Mouse (Mus musculus) 3134 (cell line): Measurements from ENCODE around the gene Adamts4.
A peak's percentile ranks its signal among the peaks of the same experiment; 100 is the strongest.

Source experiments
- DNase-seq: peaks from one replicate; pipeline ENCODE4 v3.0.0-alpha.2; 2011; ENCODE audit warnings: low spot score; ENCODE audit not compliant: insufficient read length; ENCODE audit errors: extremely low read depth

Adamts4 gene

DNA sequence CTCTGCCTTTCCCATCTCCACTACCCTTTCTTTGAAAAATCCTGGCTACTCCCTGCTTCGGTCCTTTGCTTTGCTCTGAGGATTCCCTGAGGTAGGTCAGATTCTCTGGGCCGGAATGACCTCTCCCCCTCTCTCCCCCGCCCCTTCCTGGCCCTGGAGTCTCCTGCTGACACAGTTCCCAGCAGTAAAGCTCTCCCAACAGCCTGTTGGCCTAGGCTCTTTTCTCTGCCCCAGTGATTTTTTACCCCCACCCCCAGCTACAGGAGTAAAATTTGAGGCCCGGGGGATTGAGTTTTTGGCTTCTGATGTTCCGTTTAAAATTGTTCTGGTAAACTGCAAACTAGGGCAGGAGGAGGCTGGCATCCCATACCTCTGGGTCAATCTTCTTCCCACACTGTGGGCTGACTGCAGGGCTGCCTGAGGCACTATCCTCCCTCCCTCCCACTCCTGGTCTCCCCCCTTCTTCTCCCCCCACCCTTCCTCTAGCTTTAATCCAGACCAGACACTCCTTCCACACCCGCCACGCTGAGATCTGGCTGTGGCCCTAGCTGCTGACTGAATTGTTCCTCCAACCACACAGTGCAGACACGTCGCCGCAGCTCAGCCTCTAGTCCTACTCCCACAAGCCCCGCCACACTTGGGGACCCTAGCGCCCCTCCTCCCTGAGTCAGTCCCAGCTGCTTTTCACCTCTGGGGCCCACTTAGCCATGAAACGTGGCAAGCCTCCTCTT lies 1.5 kb downstream of the Adamts4 start:
- no peak for DNase-seq

DNA sequence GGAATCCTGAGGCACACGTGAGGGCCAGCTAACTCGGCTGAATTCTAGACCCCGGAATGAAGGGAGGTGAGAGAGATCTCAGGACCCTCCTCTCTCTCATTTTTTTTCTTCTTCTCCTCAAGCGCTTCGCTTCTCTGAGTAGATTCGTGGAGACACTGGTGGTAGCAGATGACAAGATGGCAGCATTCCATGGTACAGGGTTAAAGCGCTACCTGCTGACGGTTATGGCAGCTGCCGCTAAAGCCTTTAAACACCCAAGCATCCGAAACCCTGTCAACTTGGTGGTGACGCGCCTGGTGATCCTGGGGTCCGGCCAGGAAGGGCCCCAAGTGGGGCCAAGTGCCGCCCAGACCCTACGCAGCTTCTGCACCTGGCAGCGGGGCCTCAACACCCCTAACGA lies 2.2 kb downstream of the Adamts4 start:
- DNase-seq = no peak

DNA sequence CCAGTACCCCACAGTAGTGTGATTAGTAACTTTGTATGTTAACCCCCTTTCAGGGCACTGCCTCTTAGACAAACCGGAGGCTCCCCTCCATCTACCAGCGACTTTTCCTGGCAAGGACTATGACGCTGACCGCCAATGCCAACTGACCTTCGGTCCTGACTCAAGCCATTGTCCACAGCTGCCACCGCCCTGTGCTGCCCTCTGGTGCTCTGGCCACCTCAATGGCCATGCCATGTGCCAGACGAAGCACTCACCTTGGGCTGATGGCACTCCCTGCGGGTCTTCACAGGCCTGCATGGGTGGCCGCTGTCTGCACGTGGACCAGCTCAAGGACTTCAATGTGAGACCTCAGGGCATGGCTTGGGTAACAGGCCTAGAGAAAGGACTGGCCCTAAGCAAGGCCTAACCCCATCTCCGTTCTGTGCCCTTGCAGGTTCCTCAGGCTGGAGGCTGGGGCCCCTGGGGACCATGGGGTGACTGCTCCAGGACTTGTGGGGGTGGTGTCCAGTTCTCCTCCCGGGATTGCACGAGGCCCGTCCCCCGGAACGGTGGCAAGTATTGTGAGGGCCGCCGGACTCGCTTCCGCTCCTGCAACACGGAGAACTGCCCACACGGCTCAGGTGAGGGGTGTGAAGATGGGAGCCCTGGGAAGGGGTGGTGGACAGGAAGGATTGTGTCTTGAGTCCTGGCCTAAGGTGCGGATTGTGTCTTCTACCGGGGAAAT lies 6.0 kb downstream of the Adamts4 start:
- no peak for DNase-seq

DNA sequence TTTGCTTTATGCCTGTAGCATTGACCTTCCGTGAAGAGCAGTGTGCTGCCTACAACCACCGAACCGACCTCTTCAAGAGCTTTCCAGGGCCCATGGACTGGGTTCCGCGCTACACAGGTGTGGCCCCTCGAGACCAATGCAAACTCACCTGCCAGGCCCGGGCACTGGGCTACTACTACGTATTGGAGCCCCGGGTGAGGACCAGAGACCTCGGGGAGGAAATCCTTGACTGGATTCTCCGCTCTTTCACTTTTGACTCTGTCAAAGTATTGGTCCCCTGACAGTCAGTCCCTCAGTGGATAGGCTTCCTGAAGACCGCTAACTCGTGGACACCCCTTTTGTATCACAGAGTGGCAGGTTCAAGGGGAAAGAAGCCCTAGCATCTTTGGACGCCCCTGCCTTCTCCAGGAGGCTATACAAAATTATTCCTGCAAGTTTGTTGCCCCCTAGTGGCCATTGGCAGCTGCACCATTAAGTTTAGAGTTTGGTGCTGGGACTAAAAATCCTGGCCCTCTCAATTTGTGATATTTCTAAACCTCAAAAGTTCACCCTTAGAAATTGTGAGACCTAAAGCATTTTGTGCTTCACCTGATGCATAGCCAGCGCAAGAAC lies 6.8 kb downstream of the Adamts4 start:
- peak; percentile 31 for DNase-seq

DNA sequence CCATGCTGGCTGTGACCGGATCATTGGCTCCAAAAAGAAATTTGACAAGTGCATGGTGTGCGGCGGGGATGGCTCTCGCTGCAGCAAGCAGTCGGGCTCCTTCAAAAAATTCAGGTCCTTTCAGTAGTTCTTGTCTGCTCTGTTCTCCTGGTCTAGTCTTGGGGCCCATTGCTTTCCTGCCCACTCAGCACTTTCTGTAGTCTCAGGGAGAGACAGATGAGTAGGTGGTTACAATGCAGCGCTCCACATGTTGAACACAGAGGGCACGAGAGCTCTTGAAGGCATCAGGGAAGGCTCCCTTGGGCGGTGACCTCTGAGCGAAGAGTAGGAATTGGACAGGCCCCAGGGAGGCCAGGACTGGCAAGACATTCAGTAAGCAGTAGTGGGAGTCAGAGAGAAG lies 7.6 kb downstream of the Adamts4 start:
- DNase-seq = no peak

DNA sequence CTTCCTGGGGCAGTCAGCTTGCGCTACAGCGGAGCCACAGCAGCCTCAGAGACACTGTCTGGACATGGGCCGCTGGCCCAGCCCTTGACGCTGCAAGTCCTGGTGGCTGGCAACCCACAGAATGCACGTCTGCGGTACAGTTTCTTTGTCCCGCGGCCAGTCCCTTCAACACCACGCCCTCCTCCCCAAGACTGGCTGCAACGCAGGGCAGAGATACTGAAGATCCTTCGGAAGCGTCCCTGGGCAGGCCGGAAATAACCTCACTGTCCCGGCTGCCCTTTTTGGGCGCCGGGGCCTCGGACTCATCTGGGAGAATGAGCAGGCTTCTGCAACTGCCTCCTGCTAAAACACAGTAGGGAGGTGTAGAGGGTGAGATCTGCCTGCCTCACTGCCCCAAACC lies 8.7 kb downstream of the Adamts4 start:
- DNase-seq = peak; percentile 77

DNA sequence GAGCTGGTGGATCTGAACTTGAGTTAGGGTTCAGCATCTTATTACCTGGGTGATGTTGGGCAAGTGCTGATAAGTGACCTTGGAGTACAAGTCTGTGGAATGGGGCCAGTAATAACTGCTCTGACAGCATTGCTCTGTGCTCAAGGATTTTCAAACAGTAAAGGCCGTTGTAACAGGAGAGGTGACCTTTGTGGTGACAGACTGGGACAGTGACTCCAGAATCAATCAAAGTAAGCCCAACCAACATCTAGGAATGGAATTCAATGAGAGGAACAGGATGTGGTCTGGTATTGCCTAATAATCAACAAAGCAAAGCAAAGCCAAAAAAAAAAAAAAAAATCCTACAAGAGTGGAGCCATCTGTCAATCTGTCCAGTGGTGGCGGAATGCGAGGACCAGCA lies 10.1 kb downstream of the Adamts4 start:
- no peak for DNase-seq

DNA sequence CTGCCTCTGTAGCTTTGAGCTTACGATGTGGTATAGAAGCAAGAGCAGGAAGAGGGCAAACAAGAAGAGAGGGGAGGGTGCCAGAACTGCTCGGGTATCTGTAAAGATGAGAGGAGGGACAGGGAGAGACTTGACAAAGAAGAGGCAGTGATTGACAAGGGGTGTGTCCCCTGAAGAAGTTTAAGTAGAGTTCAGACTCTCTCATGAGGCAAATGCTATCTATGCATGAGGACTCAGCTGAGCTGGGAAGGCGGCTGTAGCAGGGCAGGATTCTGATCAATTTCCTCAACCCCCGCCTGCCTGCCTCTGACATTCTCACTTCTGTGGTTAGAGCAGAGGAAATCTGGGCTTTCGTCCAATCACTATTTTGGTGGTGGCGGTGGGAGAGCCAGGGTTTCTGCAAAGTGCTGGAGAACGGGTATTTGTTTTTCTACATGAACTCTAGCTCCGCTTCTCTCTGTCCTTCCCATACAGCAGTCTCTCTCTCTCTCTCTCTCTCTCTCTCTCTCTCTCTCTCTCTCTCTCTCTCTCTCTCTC lies 12.4 kb downstream of the Adamts4 start:
- peak; percentile 61 for DNase-seq

DNA sequence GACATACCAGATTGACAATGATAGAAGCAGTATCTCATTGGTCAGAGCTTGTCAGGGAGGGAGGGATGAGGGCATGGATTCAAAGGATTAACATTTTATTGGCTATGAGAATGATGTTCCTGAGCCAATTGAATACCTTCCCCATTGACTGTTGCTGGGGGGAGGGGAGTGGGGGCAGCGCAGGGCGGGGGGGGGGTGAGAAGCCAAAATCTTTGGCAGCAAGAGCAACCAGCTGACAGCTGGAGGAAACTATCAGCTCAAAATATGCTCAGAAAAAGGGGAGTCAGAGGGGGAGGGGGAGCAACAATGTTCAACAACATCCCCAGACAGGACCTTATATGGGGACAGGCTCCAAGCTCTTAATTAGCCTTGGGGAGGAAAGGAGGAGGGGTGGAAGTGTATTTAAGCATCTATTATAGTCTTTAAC lies 13.0 kb downstream of the Adamts4 start:
- peak; percentile 68 for DNase-seq

DNA sequence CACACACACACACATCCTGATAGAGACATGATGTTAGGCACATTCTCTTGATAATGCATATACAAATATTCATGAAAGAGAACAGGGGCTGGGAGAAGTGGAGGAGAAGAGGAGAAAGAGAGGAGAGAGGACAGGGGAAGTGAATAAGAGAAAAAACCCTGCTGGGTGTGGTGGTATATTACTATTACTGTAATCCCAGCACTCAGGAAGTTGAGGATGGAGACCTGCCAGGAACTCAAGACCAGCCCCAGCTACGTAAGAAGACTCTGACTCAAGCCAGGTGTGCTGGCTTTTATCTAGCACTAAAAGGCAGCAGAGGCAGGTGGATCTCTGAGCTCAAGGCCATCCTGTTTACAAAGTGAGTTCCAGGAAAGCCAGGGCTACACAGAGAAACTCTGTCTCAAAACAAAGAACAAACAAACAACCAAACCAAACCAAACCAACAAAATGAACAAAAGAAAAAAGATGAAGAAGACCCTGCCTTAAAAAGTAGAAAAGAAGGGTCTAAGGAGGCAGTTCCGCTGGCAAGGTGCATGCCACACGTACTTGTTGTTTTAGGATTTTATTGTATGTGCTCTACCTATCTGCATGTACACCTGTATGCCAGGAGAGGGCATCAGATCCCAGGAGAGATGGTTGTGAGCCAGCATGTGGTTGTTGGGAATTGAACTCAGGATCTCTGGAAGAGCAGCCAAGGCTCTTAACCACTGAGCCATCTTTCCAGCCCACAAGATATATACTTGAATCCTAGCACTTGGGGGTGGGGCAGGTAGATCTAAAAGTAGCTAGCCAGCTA lies 13.6 kb downstream of the Adamts4 start:
- no peak for DNase-seq

DNA sequence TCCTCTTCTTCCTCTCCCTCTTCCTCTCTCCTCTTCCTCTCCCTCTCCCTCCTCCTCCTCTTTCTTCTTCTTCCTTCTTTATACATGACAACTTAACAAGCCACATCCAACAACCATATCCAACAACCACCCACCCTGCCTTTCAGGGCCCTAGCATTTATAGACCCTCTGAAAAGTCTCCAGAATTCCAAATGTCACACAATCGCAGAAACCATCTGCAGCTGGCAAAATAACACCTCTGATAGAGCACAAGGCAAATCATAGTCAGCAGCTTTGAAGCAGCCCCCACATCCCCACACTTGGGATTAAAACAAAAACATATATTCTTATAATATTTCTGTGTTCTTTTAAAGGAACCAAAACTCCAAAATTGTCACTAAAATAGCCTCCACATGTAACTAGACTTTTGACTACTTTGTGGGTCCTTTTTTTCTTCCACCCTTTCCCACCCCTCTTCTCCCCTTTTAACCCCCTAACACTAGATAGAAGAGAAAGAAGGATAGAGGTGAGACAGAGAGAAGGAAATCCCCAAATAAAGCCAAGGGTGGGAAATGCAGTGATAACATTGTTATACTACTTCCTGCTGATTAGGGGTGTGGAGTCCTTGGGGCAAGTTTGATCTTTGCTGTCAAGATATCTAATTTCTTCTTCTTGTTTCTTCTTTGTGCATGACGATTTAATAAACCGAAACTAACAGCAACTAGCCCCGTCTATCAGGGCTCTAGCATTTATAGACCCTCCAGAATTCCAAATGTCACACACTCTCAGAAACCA lies 15.9 kb downstream of the Adamts4 start:
- no peak for DNase-seq

DNA sequence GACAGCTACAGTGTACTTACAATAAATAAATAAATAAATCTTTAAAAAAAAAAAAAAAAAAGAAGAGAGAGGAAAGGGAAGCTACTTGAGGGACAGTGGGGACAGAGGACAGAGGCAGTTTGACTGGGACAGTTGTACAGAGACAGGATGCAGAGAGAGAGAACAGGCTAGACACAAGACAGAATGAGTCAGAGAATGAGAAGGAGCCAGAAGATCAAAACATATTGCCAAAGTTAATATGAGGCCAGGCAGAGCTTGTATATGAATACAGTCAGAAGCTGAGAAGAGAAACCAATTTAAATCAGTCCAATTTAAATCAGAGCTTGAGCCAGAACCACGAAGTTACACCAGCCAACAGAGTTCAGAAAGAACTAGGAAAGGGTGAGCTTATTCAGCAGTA lies 18.1 kb downstream of the Adamts4 start:
- no peak for DNase-seq

DNA sequence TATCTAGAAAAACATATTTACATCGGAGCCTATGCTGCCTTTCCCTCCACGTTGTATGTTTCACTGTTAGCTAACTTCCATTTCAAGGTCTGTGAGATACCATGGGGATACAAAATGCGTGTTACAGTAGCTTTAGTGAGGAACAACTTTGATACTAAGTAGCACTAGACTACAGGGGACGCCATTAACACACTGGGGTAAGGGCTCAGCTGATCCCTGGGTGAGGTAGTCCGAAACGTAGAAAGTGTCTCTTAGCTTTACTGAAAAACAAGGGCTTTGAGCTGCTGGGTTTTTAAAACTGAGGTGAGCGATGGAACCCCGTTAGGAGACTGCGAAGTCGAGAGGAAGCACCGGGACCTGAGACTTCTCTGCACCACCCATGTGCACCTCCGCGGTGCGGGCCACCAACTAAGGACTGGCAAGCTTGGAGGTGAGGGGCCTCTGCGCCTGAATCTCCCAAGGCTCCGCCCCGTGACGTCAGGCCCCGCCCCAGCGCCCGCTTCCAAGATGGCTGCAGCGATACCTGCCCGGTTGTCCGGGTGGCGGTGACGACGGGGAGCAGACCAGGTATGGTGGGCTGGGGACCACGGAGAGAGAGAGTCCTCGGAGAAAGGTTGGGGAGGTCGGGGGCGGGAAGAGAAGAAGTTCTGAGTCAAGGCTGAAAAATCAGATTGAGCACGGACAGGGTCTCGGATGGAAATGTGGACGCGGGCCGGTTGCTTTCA lies 19.8 kb downstream of the Adamts4 start, which contains the start of gene B4galt3:
B4galt3 (plus strand) TSS at position 481 of the 725 bp plus-strand sequence.
- DNase-seq = peak; percentile 89

DNA sequence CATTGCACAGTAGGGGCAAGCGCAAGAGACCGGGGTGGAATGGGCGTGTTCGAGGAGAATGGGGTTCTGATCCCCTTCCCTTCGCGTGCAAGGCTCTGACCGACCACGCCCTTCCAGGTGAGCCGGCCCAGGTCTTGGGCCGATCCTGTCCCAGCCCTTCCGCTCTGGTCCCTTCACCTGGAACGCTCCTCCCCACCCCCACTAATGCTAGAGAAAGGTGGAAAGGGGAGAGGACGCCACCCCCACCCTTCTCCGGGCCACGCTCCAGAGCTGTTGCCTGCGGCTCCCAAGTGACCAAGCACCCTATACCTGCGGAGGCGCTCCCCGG lies 20.3 kb downstream of the Adamts4 start:
- no peak for DNase-seq

DNA sequence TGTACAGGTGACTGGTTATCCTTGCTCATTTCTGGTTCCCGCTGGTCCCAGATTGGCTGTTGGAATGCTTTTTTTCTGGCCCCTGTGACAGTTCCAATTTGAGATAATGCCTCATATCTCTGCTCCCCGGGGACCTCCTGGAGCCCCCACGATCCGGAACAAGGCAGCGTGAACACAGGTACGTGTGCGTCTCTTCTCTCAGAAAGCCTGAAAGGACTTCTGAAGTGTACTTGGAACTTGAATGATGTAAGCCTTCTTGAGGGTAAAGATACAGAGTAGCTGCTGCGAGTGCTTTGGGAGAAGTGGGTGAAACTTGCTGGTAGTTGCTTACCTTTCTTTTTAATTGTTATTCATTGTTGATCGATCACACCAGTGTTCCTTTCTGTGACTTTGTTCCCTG lies 21.0 kb downstream of the Adamts4 start:
- DNase-seq = no peak

DNA sequence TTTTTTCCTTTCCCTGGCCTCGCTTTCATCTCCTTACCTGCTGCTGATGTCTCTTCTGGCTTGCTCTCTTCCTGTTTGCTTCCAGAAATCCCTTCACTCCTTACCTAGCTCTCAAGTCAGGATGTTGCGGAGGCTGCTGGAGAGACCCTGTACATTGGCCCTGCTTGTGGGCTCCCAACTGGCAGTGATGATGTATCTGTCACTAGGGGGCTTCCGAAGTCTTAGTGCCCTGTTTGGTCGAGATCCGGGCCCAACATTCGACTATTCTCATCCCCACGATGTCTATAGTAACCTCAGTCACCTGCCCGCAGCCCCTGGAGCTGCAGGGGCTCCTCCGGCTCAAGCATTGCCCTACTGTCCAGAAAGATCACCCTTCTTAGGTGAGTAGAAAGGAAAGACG lies 21.4 kb downstream of the Adamts4 start:
- DNase-seq = no peak

DNA sequence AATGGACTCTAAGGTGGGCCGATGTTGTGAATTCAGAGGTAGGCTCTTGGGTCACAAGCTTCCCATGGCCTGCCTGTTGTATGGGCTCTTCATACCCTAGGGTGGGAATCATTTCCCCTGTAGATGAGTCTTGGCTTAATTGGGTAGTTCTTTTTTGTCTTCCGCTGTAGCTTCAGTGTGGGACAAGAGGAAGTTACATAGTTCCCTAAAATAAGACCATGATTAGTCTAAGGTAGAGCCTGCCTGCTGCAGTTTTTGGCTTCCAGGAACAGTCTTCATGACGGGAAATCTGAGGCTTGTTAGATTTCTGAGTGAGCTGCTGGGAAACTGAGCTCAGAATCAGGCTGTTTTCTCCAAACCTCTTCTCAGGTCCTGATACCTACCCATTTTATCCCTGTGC lies 21.9 kb downstream of the Adamts4 start:
- DNase-seq = no peak

DNA sequence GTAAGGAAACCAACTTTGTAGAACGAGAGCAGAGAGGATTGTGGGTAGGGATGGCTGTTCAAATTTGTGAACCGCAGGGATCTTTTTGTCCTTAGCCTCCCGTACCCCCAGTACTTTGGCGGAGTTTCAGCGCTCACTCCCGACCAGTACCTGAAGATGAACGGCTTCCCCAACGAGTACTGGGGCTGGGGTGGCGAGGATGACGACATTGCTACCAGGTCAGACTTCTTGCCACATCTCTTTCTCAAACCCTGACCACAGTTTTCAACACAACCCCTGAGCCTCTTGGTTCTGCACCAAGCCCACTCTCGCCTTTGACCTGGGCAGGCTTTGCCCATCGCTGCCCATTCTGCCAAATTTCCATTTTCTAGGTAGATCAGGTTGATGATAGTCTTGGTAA lies 23.9 kb downstream of the Adamts4 start:
- no peak for DNase-seq

DNA sequence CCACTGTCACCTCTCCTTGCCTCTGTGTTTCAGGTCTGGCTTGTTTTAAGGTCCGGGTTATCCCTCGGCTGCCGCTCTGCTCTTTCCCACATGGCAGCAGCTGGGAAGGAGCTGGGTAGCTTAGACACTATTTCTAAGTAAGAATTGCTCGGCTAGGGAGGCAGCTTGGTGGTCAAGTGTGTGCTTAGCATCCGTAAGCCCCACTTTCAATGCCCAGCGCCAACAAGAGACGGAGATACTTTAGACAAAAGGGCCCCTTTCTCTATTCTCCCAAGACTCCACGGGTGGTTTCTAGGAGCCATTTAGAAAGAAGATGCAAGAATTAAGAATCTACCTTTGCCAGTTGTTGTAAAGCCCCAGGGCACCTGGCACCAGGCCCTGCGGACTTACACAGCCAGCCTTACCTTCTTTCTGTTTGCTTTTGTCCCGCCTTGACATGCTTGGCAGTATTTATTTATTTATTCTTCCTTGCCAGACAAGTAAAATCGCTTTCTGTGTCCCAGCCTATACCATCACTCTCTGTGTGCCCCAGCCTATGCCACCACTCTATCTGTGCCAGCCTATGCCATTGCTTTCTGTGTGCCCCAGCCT lies 25.0 kb downstream of the Adamts4 start:
- DNase-seq = no peak
